Mouse (Mus musculus) layer of hippocampus, postnatal 36 days (tissue): ENCODE measurements around the gene Tmem131l. TPM values are rescaled to one million over a fixed set of nuclear protein-coding genes. Genes with fewer than 3 reads are reported as not detected.
A peak's percentile ranks its signal among the peaks of the same experiment; 100 is the strongest.
"Not testable (repeated sequence)": the region's sequence is repeated elsewhere in the genome, so short reads cannot be mapped to it uniquely, and the experiment has no call there.

ENCODE experiments used
- DNase-seq, 2 experiments: peaks; one replicate each; pipeline ENCODE4 v3.0.0; 2022
- total RNA-seq, 2 experiments: library from RNA; stranded (reverse); gene quantifications; 2 replicates each; pipeline ENCODE4 v1.2.3; 2021

Tmem131l gene
- total RNA-seq, 2 experiments from 2014 or later = 30.8 to 37.4 TPM

DNA sequence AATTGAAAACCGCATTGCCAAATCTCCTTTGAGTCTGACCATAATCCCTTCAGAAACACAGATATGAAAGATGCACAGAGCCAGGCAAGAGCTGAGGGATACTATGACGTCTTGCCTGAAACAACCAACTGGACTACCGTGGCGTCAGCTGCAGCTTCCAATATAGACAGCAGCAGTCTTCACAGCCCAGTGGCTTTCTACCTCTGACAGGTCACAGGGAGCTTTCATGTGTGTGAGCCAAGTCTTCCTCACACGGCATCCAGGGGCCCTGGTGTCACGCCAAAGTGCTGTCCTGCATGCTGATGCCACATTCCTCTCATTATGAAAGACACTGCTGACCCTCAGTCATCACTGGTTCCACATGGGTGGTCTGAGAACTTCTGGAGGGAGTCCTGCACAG, 134.8 kb downstream of the Tmem131l start:
- no peak for DNase-seq

DNA sequence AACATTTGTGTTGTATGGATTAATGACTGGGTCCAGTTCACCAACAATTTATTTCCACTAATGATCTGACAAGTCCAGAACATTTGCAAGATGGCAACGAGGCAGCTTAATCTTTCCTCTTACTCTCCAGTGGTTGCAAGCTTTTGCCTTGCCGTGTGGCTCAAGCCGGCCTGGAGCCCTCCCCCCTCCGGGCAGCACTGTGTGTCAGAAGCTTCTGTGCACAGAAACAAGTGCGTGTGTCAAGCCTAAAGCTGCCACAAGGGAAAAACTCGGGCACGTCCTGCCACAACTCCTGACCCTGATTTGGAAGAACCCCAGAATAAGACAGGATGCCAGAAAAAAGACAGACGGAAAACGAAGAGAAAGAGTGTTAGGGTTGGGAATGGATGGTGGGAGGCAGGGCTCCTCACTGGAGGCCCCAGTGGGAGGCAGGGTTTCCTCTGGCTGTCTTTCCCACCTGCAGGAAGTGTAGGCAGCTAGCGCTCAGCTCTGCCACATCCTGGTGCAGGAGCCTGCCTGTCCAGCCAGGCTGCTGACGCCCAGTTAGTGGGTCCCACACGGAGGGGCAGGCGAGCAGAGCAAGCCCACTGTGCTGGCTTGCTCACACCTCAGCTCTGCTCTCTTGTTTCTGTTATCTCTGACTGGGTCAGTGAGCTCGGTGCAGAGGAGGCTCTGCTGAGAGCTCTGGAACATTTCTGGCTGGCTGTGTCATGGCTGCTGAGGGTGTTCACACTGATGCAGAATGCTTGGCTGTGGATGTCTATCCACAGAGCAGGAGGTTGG, 135.6 kb downstream of the Tmem131l start:
- no peak for DNase-seq

DNA sequence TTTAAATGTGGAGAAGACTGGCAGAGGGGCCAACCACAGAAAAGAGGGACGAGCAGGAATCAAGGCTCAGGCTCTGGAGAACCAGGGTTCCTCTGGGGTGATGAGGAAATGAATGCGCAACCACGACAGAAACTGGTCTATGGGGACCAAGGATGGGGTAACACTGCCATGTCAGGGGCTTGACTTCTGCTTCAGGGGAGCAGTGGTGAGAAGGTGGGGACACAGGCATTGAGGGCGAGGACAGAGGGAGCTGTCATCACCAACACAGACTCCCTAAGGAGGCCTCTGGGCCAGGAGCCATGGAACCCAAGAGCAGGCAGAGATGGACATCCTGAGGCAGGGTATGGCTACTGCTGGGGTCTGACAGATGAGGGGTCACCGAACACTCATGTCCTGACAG, 137.0 kb downstream of the Tmem131l start:
- DNase-seq = no peak

DNA sequence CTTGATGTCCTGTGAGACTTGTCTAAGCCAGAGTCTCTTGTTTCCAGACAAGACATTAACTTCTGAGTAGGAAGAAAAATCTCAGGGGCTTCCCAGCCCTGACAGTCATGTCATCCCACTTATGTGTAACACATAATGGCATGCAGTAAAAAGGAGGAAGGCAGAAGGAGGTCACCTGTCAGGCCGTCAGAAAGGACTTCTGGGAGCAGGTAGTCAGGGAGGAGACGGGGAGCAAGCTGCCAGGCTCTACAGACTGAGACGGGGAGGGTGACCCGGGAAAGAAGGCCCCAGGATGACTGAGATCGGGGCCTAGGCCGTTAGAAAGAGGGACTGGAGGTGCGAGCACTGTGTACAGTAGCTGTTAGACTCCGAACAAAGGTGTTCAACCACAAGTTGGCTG, 137.5 kb downstream of the Tmem131l start:
- DNase-seq = no peak

DNA sequence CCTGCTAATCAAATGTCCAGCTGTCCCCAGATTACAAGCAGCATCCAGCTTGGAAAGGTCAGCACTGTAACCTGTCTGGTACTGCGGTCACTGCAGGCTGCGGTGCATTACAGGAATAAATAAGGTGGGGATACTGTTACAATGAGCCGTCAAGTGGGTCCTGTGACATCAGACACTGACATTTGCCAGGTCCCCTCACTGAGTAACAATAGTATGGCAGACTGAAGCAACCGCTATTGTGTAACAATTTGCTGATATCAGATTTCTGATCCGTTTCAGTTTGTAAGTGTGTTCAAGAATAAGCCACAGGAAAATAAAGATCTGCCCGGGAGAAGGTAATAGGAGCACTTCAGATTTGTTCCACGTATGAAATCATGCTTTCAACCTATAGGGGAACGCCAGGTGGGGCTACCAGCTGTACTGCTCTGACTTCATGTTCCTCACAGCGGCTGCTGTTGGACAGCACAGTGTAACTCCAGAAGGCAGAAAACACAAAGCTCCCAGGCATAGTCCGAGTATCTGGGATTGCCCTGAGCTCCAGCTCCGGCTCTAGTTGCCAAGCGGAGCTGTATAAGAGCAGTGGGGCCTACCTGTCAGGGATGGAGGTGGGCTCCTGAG, 139.1 kb downstream of the Tmem131l start:
- DNase-seq = no peak

DNA sequence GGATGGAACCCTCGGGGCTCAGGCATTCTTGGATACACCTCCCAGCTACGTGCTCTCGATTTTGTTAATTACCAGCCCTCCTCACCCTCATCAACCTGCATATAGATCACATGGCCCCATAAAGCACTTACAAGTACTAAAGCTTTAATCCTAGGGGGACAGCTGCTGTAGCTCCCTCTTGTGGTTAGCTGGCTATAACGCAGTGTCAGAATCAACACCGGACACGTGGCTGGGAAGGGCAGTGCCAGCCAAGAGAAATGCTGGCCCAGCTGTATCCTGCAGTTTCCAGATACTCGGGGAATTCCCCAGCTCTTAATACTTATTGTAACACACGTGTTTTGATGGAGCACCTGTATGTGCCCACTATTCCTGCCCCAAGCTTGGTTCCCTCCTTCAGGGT, 140.4 kb downstream of the Tmem131l start:
- peak; percentile 29 to 32 for DNase-seq

DNA sequence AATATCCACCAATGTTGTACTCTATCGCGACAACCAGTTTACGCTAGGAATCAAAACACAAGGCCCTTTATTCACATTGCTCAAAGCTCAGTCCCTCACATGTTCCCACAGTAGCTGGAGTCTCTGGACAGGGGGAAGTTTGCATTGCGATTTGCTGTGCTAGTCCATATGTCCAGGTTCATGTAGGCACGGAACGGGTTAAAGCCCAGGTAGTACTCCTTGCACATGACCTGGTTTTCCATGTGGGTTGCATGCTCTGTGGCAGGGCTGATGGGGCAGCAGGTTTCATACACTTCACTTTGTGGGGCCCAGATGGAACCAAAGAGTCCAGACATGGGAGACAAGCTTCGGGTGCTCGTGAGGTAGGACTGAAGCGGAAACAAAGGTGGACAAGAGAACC, 141.7 kb downstream of the Tmem131l start:
- no peak for DNase-seq

DNA sequence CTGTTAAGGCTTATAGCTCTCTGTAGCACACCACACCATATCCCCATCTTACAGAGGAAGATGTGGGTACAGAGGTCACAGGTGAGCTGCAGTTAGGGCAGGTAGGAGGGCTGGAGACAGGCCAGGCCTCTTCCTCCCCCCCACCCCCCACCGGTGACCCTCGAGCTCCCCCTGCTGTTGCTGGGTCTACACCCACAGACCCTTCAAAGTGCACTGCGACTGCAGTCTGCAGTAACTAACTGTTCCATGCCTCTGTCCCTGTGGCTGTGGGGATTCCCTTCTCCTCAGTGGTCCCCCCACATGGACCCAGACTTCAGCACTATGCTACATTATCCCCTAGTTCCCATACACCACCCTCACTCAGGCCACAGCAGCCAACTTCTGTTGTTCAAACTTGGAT, 144.2 kb downstream of the Tmem131l start:
- DNase-seq = no peak

DNA sequence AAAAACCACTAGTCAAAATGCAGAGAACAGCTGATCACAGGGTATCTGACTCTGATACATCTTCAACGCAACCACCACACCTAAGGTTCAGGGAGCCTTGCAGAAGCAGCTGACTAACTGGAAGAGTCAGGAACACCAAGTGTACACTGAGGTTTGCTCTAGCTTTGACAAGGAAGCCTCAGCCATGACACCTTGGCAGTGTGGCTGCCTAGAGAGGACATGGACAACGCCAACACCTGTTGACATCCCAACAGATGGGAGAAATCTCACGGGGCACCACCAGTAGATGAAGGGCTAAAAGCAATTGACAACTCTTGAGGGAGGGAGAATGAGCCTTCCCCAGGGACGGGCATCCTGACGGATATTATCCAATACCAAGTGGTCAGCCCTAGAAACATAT, 144.9 kb downstream of the Tmem131l start:
- no peak for DNase-seq

DNA sequence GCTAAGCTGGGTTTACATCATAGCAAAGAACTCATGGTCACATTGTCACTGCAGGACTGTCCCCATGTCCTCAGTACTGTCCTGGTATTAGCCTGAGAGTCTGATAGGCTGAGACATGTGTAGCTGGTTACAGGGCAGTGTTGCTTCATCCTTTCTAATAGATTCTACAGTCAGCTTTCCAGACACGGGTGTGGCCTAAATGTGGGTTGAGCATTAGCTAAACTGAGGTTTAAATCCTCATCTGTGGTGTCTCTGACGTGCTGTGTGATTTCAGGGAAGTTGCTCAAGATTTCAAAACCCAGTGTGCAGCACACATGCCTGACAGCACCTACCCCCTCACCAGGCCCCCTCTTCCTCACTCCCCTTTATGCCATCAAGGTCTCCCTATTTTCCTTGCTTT, 154.8 kb downstream of the Tmem131l start:
- no peak for DNase-seq

DNA sequence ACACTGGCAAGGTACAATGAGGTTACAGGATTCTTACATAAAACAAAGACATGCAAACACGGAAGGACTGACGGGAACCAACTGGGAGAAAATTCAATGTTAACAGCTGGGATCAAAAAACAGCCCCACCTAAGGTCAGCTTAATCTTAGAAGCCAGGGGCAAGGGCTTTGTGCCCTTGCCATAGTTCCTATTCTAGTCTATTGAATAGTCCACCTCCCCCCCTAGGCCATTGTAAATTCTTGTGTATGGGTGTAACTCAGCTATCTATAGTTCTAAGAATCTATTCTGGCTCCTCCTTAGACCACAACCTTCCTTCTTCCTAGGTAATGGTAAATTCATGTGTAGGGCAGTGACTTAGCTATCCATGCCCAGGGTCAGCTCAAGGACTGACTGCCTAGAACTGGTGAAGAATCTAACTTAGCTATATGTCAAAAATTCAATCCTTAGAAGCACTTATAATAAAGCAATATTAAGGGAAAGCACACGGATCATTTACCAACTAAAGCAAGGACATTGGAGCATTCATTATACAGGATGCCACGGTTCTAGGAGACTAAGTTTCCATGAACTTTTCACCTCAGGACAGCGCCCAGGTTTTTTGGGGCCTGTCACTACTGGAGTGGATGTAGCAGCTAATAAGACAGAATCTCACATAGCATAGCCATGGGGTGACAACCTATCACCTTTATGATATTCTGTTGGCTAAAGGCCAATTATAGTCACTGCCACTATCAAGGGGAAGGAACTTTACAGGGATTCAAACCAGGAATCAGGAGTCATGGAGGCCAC, 160.5 kb downstream of the Tmem131l start:
- DNase-seq = not testable (repeated sequence)

DNA sequence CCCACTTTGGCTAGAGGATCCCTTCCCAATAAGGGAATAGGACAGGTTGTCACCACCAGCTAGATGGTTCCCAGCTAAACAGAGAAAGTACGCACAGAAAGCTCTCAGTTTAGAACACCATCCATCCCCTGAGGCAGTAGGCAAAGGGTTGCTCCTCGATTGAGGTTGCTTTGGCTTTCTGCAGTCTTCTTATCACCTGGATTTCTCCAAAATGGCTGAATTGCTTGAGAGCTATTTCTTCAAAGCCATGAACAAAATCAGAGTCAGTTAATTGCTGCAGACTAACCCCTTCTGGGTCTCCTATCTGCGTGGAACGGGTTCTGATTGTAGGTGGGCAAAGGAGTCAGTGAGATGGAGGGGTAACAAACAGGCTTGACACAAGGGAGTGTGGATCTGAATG, 161.2 kb downstream of the Tmem131l start:
- no peak for DNase-seq

DNA sequence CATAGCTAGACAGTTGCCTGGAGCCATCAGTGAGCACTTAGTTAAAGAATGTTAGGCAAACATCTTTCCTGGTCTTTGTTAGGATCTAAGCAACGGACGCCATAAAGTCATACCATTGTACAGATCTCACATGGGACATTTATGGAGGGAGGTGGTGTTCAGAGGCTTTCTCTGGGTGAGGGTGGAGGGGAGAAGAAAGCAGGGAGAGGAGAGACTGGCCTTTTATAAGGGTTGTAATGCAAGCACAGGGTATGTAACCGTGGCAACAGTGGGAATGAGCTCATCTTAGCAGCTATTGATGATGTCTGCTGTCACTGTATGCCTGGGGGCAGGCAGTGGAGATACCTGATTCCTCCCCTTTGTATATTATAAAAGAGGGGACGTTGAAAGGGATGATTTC, 163.7 kb downstream of the Tmem131l start:
- no peak for DNase-seq

DNA sequence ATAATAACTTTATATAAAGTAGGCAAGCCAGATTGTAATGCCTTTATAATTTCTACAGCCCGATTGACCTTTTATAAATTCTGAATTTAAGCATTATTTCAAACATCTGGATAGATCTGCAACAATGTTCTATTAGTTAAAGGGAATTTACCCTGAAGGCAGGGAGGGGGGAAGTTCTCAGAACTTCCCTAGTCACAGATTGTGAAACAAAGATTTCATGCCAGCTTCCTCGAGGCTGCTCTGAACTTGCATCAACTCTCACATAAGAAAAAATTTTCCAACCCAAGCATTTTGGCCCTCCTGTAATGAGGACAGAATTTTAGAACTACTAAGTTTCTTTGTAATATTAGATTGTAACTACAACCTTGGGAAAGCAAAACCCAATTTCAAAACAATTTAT, 164.9 kb downstream of the Tmem131l start:
- not testable (repeated sequence) for DNase-seq

DNA sequence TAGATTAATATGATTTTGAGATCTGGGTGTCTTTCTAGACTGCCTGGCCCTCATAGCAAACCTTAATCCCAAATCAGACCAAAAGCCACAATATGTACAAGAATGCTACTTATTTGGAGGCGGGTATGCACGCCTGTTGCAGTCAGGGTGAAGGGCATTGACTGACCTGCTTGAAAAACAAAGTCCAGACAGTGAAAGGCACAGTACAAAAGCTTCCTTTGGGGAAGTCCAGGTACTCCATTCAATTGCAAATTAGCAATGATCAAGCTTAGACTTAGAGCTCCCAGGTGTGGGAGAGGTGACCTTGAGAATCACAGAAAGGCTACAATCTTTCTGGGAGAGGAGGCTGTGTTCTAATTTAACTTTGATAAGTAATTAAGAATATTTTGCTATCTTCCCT, 167.1 kb downstream of the Tmem131l start:
- not testable (repeated sequence) for DNase-seq

DNA sequence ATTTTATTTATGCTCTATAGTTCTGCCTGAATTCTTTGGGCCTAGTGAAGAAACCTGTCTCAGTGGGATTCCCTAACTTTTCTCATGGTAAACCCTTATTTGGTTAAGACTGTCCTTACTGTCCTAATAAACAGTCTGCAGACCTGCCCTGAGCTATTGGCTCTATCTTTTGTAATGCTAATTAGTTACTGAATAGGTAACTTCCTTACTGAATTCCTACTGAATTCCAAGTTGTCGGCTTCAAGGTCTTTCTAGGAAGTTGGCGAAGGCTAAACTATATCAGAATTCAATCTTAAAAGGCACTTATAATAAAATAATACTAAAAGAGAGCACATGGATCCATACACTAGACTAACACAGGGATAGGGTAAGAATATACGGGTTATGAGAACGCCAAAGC, 168.0 kb downstream of the Tmem131l start:
- not testable (repeated sequence) for DNase-seq

DNA sequence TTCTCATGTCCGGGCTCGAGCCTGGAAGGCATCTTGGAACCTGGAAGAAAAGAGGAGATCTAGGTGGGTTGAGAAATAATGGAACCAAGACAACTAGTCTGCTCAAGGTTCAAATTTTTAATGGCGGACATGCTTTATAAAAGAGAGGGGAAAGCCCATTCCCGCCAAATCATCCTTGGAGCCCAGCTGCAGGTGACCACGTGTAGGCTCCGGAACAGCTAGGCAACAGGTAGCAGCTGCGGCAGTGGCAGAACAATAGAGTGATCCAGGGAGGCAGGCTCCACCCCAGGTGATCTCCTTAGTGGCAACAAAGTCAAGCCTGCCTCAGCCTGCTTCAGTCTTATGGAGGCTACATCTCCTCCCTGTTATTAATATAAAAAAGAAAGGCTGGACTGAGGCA, 168.4 kb downstream of the Tmem131l start:
- DNase-seq = not testable (repeated sequence)

DNA sequence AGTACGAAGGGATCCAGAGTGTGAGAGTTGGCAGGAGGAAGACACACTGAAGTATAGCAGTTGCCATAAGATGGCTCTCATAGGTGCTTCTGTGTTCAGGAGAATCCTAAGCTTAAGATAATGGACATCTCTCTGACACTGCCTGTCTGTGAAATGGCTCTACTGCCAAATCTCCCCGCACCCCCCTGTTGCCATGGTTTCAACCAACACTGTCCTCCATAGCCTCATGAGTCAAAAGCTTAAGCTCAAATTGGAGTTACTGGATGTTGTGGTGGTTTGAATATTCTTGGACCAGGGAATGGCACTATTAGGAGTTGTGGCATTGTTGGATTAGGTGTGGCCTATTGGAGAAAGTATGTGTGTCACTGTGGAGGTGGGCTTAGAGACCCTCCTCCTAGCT, 170.2 kb downstream of the Tmem131l start:
- no peak for DNase-seq

DNA sequence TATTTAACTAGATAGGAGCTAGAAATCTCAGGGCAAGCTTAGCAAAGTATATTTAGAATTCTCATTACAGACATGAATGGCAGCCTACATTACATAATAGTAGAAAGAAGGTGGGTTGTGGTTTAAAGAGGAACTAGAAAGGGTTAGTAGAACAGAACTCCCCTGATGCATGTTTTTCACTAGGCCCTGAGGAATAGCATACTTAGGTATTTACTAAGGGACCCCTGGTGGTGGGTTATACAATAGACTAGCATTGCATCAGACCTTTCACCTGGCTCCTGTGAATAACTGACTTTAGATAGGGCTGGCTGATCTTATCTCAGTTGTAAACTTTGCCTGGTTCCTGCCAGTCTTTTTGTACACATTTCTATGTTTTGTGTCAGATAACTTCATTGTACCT, 172.9 kb downstream of the Tmem131l start:
- DNase-seq = not testable (repeated sequence)

DNA sequence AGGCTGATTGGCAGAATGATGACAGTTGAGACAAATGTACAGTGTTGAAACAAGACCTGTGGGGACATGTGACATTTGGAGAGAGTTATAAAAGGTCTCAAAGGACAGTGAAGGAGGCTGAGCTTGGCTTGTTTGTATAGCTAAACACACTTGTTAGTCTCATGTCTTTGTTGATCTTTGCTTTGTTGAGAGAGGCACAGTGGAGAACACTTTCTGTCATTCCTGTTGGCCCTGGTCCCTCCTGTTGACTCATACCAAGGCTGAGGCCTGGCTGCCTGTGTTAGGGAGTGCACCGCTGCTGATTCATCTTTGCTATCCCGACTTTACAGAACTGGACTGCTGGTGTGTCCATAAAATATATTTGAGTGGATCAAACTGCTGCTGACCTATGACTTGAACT, 174.8 kb downstream of the Tmem131l start:
- DNase-seq = no peak

DNA sequence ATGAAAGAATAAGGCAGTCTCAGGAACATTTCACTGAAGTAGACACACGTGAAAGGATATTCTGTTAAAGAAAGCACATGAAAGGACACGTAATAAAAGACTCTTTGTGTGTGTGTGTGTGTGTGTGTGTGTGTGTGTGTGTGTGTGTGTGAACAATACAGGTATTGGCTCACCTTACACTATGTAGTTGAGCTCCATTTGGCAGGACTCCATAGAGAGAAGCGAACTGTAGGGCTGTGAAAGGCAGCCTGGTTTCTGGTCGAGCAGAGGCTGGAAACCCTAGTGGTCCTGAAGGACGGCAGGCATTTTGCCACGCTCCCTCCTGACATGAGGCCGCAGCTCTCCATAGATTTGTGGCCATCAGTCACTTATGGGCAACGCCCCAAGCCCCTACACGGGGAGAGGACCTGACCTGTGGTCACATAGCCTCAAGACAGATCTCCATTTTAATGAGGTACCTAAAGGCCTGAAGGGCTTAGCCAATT, 175.9 kb downstream of the Tmem131l start:
- DNase-seq = no peak

DNA sequence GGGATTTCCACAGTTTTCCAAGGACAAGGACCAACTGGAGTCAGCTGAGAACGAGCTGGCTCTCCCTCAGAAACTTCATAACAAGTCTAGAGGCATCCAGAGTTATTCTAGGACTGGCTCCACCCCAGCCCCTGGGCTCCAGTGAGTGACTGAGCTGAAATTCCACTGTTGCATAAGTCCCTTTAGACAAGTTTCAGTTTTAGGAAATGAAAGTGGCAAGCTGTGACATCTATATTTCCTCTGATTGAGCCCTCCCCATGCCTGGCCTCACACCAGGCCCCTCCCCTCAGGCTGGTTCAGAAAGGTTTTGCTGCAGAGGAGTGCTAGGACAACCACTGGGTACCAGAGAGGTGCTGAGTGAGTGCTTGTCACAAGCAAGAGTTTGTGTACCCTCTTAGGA, 177.0 kb downstream of the Tmem131l start:
- DNase-seq = peak in 1 of 2 experiments; percentile 10

DNA sequence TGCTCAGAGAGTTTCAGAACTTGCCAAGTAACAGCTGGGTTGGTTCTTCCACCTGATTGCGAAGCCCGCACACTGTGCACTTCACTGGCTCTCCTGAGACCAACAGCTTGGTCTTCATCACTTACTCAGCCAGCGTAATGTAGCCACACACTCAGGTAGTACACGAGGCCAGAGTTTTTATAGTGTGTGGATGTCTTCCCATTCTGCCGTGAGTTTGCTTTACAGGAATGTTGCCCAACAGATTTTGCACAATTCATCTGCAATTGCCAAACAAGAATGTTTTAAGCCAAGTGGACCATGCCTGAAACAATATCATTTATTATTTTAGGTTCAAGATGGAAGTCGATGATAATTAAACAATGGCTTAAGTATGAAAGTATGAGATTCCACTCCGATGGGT, 180.4 kb downstream of the Tmem131l start:
- DNase-seq = no peak
